Mouse (Mus musculus) ES-Bruce4 (cell line): ENCODE measurements around the gene Chadl. TPM values are rescaled to one million over a fixed set of nuclear protein-coding genes. Genes with fewer than 3 reads are reported as not detected.

Source experiments
- H3K27ac ChIP-seq: 2 replicates; pipeline ENCODE4 v1.5.1; 2012; ENCODE audit warnings: low read length, inconsistent platforms; ENCODE audit not compliant: insufficient read depth
- H3K27me3 ChIP-seq: 2 replicates; pipeline ENCODE4 v1.6.1; 2012; ENCODE audit warnings: mild to moderate bottlenecking, low read length, inconsistent platforms; ENCODE audit not compliant: control insufficient read depth, poor library complexity, insufficient read depth, severe bottlenecking
- H3K36me3 ChIP-seq: 2 replicates; pipeline ENCODE4 v1.6.1; 2012; ENCODE audit warnings: inconsistent platforms, mild to moderate bottlenecking, low read length, moderate library complexity; ENCODE audit not compliant: control insufficient read depth, poor library complexity, insufficient read depth, severe bottlenecking
- H3K4me1 ChIP-seq: one replicate; pipeline ENCODE4 v1.8.1; 2011; ENCODE audit warnings: low read length; ENCODE audit not compliant: control insufficient read depth, insufficient read depth
- H3K4me3 ChIP-seq: 2 replicates; pipeline ENCODE4 v1.5.1; 2011; ENCODE audit warnings: low read depth, mild to moderate bottlenecking, low read length
- H3K9ac ChIP-seq: 2 replicates; pipeline ENCODE4 v1.6.1; 2012; ENCODE audit warnings: low read depth, mild to moderate bottlenecking, inconsistent platforms; ENCODE audit not compliant: poor library complexity, severe bottlenecking
- H3K9me3 ChIP-seq: replicated peaks from 2 replicates; pipeline ENCODE4 v1.6.1; 2012; ENCODE audit warnings: mild to moderate bottlenecking, low read length, inconsistent platforms; ENCODE audit not compliant: control insufficient read depth, poor library complexity, insufficient read depth, severe bottlenecking
- CTCF ChIP-seq: IDR thresholded peaks from one replicate; pipeline ENCODE4 v1.8.1; 2011; ENCODE audit warnings: low read depth, low read length
- EP300 ChIP-seq: IDR thresholded peaks from 2 replicates; pipeline ENCODE4 v1.6.1; 2011; ENCODE audit warnings: low read depth, low read length; ENCODE audit not compliant: insufficient read depth
- POLR2A ChIP-seq: IDR thresholded peaks from one replicate; pipeline ENCODE4 v1.8.1; 2011; ENCODE audit warnings: low read length; ENCODE audit not compliant: insufficient read depth
- polyA plus RNA-seq: library from polyadenylated mRNA; stranded (reverse); fragments of >200 nt; gene quantifications from 2 replicates; pipeline ENCODE4 v1.2.4, GENCODE M21; 2011; ENCODE audit warnings: low read depth; ENCODE audit not compliant: missing spikeins, insufficient read depth, insufficient read length

The Chadl gene
- polyA plus RNA-seq, 1 experiment: 1.1 TPM

GRCm38 (mm10) chr15:81735075-81735474, 38.0 kb upstream of the Chadl start:
- H3K9ac ChIP-seq: no peak overlapping the region
- H3K27me3 ChIP-seq: no peaks in the 10 kb centered on the region
- no peaks in the 10 kb centered on the region for H3K4me1 ChIP-seq
- no peak for TF ChIP-seq POLR2A
- TF ChIP-seq CTCF: no peak
- no peak for TF ChIP-seq EP300
- H3K27ac ChIP-seq: no peak overlapping the region
- no peak overlapping the region for H3K4me3 ChIP-seq
- no peaks in the 10 kb centered on the region for H3K9me3 ChIP-seq
- no peaks in the 10 kb centered on the region for H3K36me3 ChIP-seq

DNA sequence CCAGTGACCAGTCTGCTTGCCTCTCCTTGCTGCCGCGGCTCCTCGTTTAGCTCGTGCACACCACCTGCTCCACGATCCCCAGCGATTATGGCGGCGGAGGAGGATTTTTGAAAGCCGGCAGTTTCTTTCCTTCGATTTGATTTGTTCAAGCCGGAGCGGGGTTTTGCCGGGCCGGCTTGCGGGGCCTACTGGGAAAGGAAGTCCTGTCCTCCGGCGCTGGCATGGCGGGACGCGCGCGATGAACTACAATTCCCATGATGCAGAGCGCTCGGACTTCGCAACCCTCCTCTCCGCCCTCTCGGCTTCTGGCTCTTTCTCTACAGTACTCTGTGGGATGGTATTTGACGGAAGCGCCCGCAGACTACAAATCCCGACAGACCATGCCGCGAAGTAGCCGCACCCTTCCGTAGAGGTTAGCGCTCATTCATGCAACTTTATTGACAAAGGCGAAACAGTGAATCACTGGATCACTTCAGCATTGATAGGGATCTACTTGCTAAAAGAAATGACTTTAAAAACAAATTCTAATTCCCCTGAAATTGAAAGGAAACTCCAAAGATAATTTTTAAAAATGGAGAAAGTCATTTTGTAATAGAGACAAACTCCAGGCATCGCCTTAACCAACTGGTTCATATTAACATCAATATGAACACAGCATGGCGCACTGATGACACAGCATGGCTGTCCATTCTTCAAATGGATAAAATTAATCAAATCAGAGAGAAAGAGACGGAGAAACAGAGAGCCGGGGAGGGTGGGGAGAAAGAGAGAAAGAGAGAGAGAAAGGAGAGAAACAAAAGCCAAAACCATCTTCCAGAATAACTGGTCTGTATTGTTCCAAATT, 32.9 kb upstream of the Chadl start:
- Histone ChIP-seq H3K27me3 (no peaks in the 10 kb centered on the region), H3K4me3 (peak overlapping the region; percentile 94), H3K9me3 (no peaks in the 10 kb centered on the region), H3K4me1 (peaks cover 3% of the 10 kb centered on the region), H3K27ac (peak overlapping the region; percentile 22; the same call in 1 of the 2 replicates), H3K36me3 (peaks cover 6% of the 10 kb centered on the region), H3K9ac (peak overlapping the region; percentile 92)
- TF ChIP-seq CTCF (no peak), EP300 (no peak), POLR2A (no peak)

- no peaks in the 10 kb centered on the region for H3K27me3 ChIP-seq
- peak overlapping the region; percentile 92 for H3K9ac ChIP-seq
- H3K4me3 ChIP-seq: peak overlapping the region; percentile 94
- H3K27ac ChIP-seq: peak overlapping the region; percentile 22; the same call in 1 of the 2 replicates
- no peaks in the 10 kb centered on the region for H3K9me3 ChIP-seq
- TF ChIP-seq EP300: no peak
- peaks cover 3% of the 10 kb centered on the region for H3K4me1 ChIP-seq
- H3K36me3 ChIP-seq: peaks cover 8% of the 10 kb centered on the region
Observed at GRCm38 (mm10) chr15:81729241-81729791, 32.2 kb upstream of the Chadl start.

GRCm38 (mm10) chr15:81725965-81726364, 28.9 kb upstream of the Chadl start:
- H3K27ac ChIP-seq: no peak overlapping the region
- TF ChIP-seq POLR2A (no peak), EP300 (no peak), CTCF (no peak)
- H3K36me3 ChIP-seq: peaks cover 41% of the 10 kb centered on the region
- H3K4me1 ChIP-seq: peaks cover 3% of the 10 kb centered on the region
- no peak overlapping the region for H3K9ac ChIP-seq
- no peaks in the 10 kb centered on the region for H3K27me3 ChIP-seq
- H3K9me3 ChIP-seq: no peaks in the 10 kb centered on the region
- H3K4me3 ChIP-seq: no peak overlapping the region

DNA sequence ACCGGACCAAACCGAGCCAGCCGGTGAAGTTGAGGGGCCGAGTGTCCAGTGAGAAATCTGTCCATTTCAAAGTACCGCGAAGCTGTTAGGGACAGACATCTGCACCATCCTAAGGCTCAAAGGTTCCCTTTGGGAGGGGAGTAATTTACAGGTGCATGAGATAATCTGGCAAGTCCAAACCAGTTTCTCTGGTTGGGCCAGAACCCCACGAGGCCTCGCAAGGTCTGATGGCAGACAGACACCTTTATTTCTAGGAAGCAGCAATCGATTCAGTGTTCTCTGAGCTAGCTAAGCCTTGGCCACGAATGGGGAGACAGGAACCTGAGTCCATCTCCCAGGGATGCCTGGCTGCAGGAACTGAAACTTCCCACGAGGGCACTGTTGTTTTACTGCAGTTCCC, 26.6 kb upstream of the Chadl start:
- Histone ChIP-seq H3K27ac (no peak overlapping the region), H3K27me3 (no peaks in the 10 kb centered on the region), H3K36me3 (peaks cover 62% of the 10 kb centered on the region), H3K4me1 (peaks cover 3% of the 10 kb centered on the region), H3K9me3 (no peaks in the 10 kb centered on the region), H3K4me3 (no peak overlapping the region), H3K9ac (no peak overlapping the region)
- TF ChIP-seq EP300 (no peak), CTCF (no peak), POLR2A (no peak)

DNA sequence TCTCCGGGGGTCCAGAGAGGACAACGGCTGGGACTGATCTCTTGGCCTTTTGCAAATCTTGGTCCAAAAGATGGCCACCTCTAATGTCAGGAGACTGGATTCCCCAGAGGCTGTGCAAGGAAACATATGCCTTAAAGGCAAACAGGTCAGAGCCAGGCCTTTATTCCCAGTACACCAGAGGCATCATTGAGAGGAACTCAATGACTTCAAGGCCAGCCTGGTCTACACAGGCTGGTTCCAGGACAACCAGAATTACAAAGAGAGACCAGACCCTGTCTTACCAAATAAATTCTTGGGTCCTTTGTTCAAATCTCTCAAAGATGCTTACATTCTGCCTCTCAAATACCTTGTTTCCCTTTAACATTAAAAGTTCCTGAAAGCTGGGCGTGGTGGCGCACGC, 25.3 kb upstream of the Chadl start:
- no peaks in the 10 kb centered on the region for H3K27me3 ChIP-seq
- H3K9me3 ChIP-seq: no peaks in the 10 kb centered on the region
- no peak overlapping the region for H3K27ac ChIP-seq
- H3K9ac ChIP-seq: no peak overlapping the region
- peaks cover 73% of the 10 kb centered on the region for H3K36me3 ChIP-seq
- no peak overlapping the region for H3K4me3 ChIP-seq
- TF ChIP-seq CTCF (no peak), POLR2A (no peak), EP300 (no peak)
- peaks cover 3% of the 10 kb centered on the region for H3K4me1 ChIP-seq
